Mouse (Mus musculus): ENCODE data around the gene Nrg4.

- TF ChIP-seq CTCF (IDR thresholded peaks at IDR 0.05; ENCODE audit: low read depth) (no peak), EP300 (optimal IDR thresholded peaks at IDR 0.05) (no peak)
These were observed 52.7 kb downstream of the Nrg4 start for GRCm38 (mm10) chr9:55273906-55274305.
